Mouse (Mus musculus): ENCODE results near the gene Raet1e.

GRCm38 (mm10) chr10:22142926-22143325 lies 15.4 kb upstream of the Raet1e start:
- TF ChIP-seq EP300 (IDR thresholded peaks at IDR 0.05; ENCODE audit: low read depth): no peak
- TF ChIP-seq CTCF (IDR thresholded peaks at IDR 0.05; ENCODE audit: low read depth): no peak
